Comparison of ENCODE assay signal across 8 mouse cellular contexts in the genomic region with DNA sequence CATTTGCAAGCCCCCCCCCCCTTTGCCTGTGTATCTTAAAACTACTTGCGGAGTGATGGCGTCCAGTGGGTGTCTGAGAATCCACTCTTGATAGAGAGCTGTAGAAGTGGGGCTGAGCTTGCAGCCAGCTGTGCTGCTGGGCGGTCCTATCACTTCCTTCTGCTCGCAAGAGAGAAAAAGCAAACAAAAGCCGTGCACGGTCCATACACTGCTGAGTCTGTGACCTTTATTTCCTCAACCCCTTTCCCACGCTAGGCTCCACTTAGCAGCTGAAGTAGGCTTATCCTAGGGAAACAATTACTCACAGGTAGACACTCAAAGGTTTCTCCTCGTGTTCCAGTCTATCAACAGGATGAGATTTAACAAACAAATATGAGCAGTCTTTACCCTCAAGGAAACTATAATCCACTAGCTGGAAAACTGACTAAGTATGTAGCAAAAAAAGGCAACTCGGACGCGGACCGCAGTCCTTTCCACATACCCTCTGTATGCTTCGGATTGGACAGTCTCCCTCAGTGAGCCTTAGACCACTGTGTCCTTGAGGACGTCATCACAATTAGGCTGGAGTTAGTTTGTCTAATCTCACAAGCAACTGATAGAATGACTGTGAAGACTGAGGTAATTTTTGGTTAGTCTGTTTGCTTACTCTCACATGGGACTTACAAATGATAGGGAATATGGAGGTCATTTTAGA.
A peak's percentile ranks its signal among the peaks of the same experiment; 100 is the strongest.
DNase-seq lines count a peak whose midpoint lies in the region; ATAC-seq lines count a peak whose summit lies in the region.

No protein-coding gene starts in this region.

- peak overlapping the region; percentile 31; the same call in 1 of the 2 replicates for H3K9ac ChIP-seq in heart, embryonic 14.5 days (ENCODE audit: low read length)

- H3K9me3 ChIP-seq in heart, embryonic 14.5 days (ENCODE audit: control insufficient read depth, low read length) = no peaks in the 10 kb centered on the region

- no peaks in the 10 kb centered on the region for H3K36me3 ChIP-seq in heart, embryonic 14.5 days (ENCODE audit: control insufficient read depth, insufficient read depth, low read length)
- H3K36me3 ChIP-seq in macrophage (ENCODE audit: inconsistent target) = no peaks in the 10 kb centered on the region

- no peaks in the 10 kb centered on the region for H3K79me2 ChIP-seq in macrophage (ENCODE audit: inconsistent target)

- peak overlapping the region; percentile 1 to 19; a peak in 2 of 4 replicates for H3K4me3 ChIP-seq in heart, embryonic 14.5 days (ENCODE audit: control insufficient read depth in 1 of 2, insufficient read depth in 1 of 2, low read depth in 1 of 2, low read length in 2 of 2)
- H3K4me3 ChIP-seq in macrophage (ENCODE audit: inconsistent target) = peak overlapping the region; percentile 19

- H3K27ac ChIP-seq in heart, embryonic 14.5 days (replicated peaks in 1 of 2; ENCODE audit: control insufficient read depth in 1 of 2, insufficient read depth in 1 of 2, low read depth in 2 of 2, low read length in 2 of 2) = peak overlapping the region; percentile 76 to 78
- no peak overlapping the region for H3K27ac ChIP-seq in macrophage

- no peaks in the 10 kb centered on the region for H3K27me3 ChIP-seq in heart, embryonic 14.5 days (ENCODE audit: control insufficient read depth, insufficient read depth, low read length)

- DNase-seq in ovary, adult 18-20 months (ENCODE audit: low spot score) = peak; percentile 37
- no peak for DNase-seq in ovary, postnatal 10 days (ENCODE audit: low spot score)
- peak; percentile 67 for DNase-seq in kidney, postnatal 10 days
- DNase-seq in thymus, postnatal 0 days (ENCODE audit: low spot score) = peak; percentile 51
- DNase-seq in MN1 (ENCODE audit: low spot score) = no peak

- ATAC-seq in heart, embryonic 14.5 days (ENCODE audit: insufficient number of reproducible peaks, insufficient read depth, low FRiP score, low read depth) = peak; percentile 83
- no peak for ATAC-seq in erythroblast, adult 5-6 weeks (replicated peaks; ENCODE audit: low FRiP score, poor library complexity, severe bottlenecking)

- H3K4me1 ChIP-seq in heart, embryonic 14.5 days (ENCODE audit: control insufficient read depth in 2 of 2, insufficient read depth in 2 of 2, low read length in 2 of 2) = peaks cover 2 to 4% of the 10 kb centered on the region in 2 experiments; a peak in 1 of 4 replicates

- peak overlapping the region; percentile 27 for H3K4me2 ChIP-seq in heart, embryonic 14.5 days (ENCODE audit: low read length)

- 25% methylated on average over 14 of the region's 14 CpGs for WGBS in heart, embryonic 14.5 days
- WGBS in macrophage (ENCODE audit: missing documents) = 5% methylated on average over 14 of the region's 14 CpGs

Comparison
In these comparisons a context has a peak if more than half of its experiments do, and no peak if none do; other contexts are left out.
1. DNase-seq: peak in ovary, adult 18-20 months (single experiment), kidney, postnatal 10 days (single experiment) and thymus, postnatal 0 days (single experiment); none in ovary, postnatal 10 days (single experiment) and MN1 (single experiment).